Mouse (Mus musculus): ENCODE data around the gene Rab28.
"Not testable (repeated sequence)": the region's sequence is repeated elsewhere in the genome, so short reads cannot be mapped to it uniquely, and the experiment has no call there.

Rab28 gene

DNA sequence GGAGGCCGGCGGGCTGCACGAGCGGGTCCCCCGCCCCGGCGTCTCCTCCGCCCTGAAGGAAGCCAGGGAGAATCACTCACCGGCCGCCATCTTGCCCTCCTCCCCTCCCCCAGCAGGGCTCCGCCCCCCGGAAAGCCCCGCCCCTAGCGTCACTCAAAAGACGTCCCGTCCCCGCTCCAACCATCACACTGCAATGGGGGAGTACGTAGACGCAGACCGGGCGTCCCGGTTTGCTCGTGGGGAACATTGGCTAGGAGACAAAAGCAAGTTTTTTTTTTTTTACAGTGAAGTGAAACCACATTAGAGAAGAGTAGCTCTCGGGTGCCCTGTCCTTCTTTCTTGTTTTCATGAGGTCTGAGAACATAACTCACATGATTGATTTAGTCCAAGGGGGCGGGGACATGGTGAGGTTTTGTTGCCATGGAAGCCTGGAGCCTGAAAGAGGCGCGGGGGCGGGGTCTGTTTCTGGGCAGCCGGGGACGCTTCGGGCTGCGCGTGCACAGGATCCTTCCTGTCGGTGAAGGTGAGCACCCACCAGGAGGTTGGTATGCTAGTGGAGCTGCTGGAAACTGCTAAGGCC lies at the start of gene Rab28:
Gene Rab28 (minus strand): TSS at position 107 of the 580 bp plus-strand sequence.
- DNase-seq (ENCODE audit: low read depth, low spot score) = peak; percentile 96

- DNase-seq (ENCODE audit: low read depth, low spot score) = no peak
Measured at GRCm38 (mm10) chr5:41757338-41757737, 49.4 kb upstream of the Rab28 start.

- no peak for DNase-seq (ENCODE audit: low read depth, low spot score)
Measured at GRCm38 (mm10) chr5:41756396-41756795, 48.4 kb upstream of the Rab28 start.

DNA sequence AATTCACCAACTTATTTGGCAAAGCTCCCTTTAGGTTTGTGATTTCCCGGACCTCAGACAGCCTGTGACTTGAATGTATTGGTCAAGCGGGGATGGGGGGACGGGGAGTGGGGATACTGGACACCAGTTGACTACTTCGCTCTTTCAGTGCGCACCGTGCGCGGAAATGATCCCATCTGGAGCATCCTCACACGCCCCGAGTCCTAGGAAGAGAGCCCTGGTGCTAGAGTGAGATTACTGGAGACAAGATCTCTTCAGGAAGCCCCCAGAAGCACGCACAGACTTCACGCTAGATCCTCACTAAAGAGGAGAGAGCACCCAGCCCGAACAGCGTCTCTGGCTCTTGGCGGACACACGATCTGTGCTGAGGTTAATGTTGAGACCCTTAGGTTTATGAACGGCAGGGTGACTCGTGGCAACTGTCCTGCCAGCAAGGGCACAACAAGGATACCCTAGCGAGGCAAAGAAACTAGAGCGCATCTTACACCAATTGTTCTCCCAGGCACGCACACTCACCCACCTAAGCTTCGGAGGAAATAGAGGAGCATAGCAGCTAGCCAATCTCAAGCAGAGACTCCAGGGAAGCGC lies 47.5 kb upstream of the Rab28 start:
- DNase-seq (ENCODE audit: low read depth, low spot score) = no peak

DNA sequence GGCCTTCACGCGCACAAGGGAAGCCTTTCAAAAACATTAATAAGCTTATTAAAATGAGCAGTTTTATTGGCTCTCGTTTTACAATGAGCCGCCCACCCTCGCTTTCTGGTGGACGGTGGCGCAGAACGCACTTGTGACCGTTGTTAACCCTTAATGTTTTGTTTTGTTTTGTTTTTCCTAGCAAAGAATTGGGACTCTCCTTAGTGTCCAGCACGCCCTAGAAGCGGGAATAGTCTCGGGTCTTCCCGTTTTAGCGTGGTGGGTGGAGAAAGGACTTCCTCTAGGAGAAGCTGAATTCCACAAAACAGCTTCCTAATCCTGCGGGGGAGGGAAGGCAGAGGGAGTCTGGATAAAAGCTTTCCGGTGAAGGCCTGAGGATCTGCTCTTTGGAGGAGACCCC lies 46.9 kb upstream of the Rab28 start:
- DNase-seq (ENCODE audit: low read depth, low spot score) = no peak

- no peak for DNase-seq (ENCODE audit: low read depth, low spot score)
Measured at GRCm38 (mm10) chr5:41754226-41754775, 46.3 kb upstream of the Rab28 start.

DNA sequence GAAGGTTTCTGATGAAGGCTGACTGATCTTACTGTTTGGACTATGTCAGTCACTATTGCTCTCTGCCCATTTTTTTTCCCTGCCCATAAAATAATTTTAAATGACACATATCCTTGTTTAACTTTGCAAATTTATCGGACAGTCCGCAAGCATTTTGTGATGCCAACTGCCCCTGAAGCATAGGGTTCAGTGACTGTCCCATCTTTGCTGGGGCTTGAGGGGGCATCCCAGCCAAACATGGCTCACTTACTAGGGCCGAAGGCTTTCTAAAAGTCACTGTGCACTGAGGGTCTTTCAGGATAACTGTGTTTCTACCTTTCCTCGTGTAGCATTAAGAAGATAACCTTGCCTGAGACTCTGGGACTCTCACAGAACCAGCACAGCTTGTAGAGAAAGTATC lies 44.8 kb upstream of the Rab28 start:
- no peak for DNase-seq (ENCODE audit: low read depth, low spot score)

GRCm38 (mm10) chr5:41744898-41745780 lies 37.2 kb upstream of the Rab28 start:
- no peak for DNase-seq (ENCODE audit: low read depth, low spot score)

DNA sequence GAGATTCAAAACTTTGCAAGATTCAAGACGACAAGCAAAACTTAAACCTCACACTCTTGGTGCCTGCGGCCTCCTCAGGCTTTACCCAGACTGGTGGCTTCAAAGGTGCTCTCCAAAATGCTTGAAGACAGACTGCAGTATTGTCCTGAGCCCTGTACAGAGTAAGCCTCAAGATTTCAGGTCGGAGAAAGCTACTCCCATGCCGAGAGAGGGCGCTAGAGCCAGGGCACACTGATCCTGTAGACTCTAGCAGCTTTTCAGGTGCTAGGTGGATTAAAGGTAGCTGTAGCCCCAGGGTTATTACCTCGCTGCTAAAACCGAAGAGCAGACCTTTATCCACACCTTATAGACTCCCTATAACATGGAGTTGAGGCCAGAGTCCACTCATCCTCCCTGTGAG lies 36.3 kb upstream of the Rab28 start:
- DNase-seq (ENCODE audit: low read depth, low spot score) = no peak

DNA sequence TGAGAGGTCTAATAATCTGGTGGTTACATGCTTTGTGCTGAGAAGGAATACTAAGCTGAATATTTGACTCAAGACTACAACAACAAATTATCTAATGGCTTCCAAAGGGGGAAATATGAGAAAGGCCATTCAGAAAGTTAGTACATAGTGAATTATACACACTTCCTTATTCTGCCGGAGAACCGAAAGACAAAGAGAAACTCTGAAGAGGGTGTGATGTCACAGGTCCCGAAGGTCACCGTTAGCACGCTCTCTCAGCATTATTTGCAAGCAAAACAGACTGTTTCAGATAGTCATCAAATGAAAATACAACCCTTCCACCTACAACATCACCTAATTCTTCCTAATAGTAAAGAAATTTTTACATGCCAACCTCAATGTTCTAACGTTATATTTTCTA lies 30.9 kb upstream of the Rab28 start:
- DNase-seq (ENCODE audit: low read depth, low spot score) = no peak

GRCm38 (mm10) chr5:41737039-41737438 lies 29.1 kb upstream of the Rab28 start:
- no peak for DNase-seq (ENCODE audit: low read depth, low spot score)

GRCm38 (mm10) chr5:41727017-41727416 lies 19.1 kb upstream of the Rab28 start:
- DNase-seq (ENCODE audit: low read depth, low spot score) = no peak

DNA sequence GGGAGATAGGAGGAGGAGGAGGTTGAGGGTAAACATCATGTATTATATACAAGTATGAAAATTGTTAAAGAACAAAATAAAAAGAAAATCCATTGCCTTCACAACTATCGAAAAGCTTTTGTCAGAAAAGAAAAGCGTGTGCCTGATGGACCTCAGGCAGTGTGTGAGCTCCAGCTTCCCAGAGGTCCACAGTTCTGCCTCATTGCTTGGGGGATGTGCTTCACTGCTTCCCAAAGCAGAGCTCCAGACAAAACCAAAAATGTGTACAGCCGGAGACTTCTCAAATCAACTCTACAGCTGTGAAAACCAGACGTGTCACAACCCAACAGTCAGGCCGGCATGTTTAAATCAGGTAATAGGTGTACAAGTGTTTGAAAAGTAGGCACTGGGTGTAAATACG lies 17.6 kb upstream of the Rab28 start:
- DNase-seq (ENCODE audit: low read depth, low spot score) = no peak

DNA sequence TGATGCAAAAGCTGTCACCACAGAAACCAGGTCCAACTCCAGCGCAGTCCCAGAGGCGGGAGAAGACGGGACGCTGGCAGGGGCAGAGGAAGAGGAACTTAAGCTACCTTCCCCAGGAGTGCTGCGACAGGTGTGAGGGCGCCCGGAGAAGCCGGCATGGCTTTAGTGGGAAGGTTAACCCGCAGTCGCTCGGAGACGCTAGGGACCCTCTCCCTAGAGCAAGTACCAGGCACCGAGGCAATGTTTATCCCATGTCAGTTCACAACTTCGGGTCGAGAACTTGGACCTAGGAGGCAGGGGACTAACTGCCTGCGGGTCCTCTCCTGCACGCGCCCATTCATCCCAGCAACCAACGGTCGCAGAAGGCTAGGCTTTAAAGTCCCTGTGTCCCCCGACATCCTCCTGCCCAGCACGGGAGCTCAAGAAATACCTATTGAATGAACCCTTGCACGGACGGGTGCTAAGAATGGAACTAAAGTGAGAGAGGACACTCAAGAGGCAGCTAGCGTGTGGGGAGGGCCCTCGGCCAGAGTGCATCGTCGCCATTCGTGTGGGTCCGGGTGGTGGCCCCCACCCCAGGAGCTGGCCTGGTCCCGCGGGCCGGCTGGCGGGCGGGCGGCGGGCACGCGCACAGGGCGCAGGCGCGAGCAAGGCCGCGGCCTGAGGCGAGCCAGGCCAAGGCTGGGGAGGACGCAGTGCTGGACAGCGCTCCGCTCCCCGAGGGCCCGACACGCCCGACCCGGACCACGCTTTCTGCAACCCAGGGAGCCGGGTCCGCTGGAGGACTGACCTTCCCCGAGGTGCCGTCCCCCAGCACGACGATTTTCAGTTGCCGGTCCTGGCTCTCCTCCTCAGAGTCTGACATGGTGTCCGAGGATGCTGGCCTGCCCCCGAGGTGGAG lies 592 bp downstream of the Rab28 start:
- no peak for DNase-seq (ENCODE audit: low read depth, low spot score)

DNA sequence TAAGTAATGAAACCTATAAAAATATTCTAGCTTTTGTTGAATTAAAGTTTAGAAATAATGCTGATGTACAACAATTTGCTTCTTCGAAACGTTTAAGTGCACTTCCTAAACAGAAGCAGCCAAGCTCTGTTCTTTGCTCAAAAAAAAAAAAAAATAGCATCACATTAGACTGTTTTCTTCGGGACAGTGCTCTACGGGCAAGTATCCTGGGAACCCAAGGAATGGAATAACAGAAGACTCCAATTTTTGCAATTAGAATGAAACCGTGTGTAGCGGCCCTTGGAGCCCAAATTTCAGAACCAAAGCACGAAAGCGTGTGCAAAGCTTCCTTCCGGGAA lies 1.2 kb downstream of the Rab28 start:
- DNase-seq (ENCODE audit: low read depth, low spot score) = no peak

DNA sequence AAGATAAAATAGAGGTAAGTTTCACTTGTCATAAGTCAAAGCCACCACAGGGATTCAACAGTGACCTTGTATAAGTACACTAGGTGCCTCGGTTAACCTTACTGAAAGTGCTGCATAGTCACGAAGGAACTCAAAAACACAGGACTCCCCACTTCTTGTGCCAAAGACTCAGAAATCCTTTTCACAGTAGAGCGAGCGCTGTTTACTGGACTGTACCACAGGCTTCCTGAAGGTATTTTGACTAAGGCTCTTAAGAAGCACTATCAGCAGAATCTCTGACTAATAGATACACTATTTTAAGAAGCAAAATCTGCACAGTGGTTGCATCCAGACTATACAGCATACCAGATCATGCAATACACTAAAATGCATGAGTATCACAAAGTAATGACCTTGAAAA lies 6.9 kb downstream of the Rab28 start:
- not testable (repeated sequence) for DNase-seq (ENCODE audit: low read depth, low spot score)

DNA sequence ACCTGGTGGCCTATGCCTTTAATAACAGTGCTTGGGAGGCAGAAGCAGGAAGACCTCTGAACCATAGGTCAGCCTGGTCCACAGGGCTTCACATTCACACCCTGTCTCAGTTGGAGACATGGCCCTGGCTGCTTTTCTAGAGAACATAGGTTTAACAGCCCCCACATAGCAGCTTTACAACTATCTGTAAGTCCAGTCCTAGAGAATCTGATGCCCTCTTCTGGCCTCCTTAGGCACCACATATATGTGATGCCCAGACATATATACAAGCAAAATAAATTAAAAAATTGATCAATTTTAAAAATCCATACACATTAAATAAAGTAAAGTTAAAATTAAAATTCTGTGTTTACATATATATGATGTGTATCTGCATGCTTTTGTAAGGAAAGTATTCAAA lies 10.0 kb downstream of the Rab28 start:
- DNase-seq (ENCODE audit: low read depth, low spot score) = no peak

- DNase-seq (ENCODE audit: low read depth, low spot score) = peak; percentile 35
Measured at GRCm38 (mm10) chr5:41685016-41685415, 22.9 kb downstream of the Rab28 start.

GRCm38 (mm10) chr5:41683976-41684375 lies 24.0 kb downstream of the Rab28 start:
- DNase-seq (ENCODE audit: low read depth, low spot score) = no peak

GRCm38 (mm10) chr5:41666012-41666411 lies 41.9 kb downstream of the Rab28 start:
- no peak for DNase-seq (ENCODE audit: low read depth, low spot score)

- DNase-seq (ENCODE audit: low read depth, low spot score) = no peak
Measured at GRCm38 (mm10) chr5:41636793-41637192, 71.2 kb downstream of the Rab28 start.
